Mouse (Mus musculus): Measurements from ENCODE around the gene Asb14. TPM values are rescaled to one million over a fixed set of nuclear protein-coding genes. Genes with fewer than 3 reads are reported as not detected.

Asb14 gene
- polyA plus RNA-seq, 1 experiment from 2014 or later, result not detected

Other genes with a start within 250 kb of the Asb14 start
- 12.6 and 12.8 TPM in 2 replicates for gene Pde12, start 224.7 kb upstream of the Asb14 start, polyA plus RNA-seq (2015; fragmentation: Nextera tagmentation; extraction: Ambion mirVana)
- gene Dnah12, start 201.3 kb upstream of the Asb14 start, polyA plus RNA-seq (2015; fragmentation: Nextera tagmentation; extraction: Ambion mirVana), result 0.03 and 0.05 TPM in 2 replicates
- gene Appl1, start 76.7 kb downstream of the Asb14 start, polyA plus RNA-seq (2015; fragmentation: Nextera tagmentation; extraction: Ambion mirVana), result 57.8 and 63.2 TPM in 2 replicates
- gene Hesx1, start 99.9 kb downstream of the Asb14 start, polyA plus RNA-seq (2015; fragmentation: Nextera tagmentation; extraction: Ambion mirVana), result not detected in 2 replicates
- gene Il17rd, start 144.4 kb downstream of the Asb14 start, polyA plus RNA-seq (2015; fragmentation: Nextera tagmentation; extraction: Ambion mirVana), result 2.5 and 2.8 TPM in 2 replicates
- gene Arhgef3, start 220.3 kb downstream of the Asb14 start, polyA plus RNA-seq (2015; fragmentation: Nextera tagmentation; extraction: Ambion mirVana), result 1.7 and 2.4 TPM in 2 replicates

All from midbrain, embryonic 13.5 days (tissue).